Mouse (Mus musculus) lung, postnatal 0 days (tissue): ENCODE measurements around the gene Ctdnep1.

ENCODE experiments used
- CTCF ChIP-seq: IDR thresholded peaks from 2 replicates; pipeline ENCODE4 v1.5.1; 2016; ENCODE audit warnings: antibody characterized with exemption, mild to moderate bottlenecking
- EP300 ChIP-seq: IDR thresholded peaks from 2 replicates; pipeline ENCODE4 v1.6.1; 2016; ENCODE audit warnings: antibody characterized with exemption, mild to moderate bottlenecking, control low read depth

DNA sequence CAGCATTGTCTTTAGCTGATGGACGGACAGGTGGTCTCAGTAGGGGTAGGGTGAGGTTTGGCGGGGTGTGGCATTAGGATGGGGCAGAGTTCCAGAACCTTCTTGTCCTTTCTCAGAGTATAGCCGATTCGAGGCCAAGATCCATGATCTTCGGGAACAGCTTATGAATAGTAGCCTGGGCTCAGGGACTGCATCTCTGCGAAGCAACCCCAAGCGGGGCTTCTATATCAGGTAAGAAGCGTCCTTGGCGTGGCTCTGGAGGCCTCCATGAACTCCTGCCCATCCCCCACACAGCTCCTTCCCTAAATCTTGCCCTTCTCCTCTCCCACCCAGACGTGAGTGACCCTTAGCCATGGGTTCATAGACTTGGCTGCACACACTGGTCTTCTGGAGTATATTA lies 58.7 kb downstream of the Ctdnep1 start:
- TF ChIP-seq CTCF (no peak), EP300 (no peak)
